Mouse (Mus musculus) thymus, adult 2 months (tissue): ENCODE data around the gene Mical1.

Experiments
- CTCF ChIP-seq: fragments of 200-500 bp; IDR thresholded peaks from 2 replicates; pipeline ENCODE4 v1.5.1; 2012; ENCODE audit warnings: mild to moderate bottlenecking, control low read depth, low read length, moderate library complexity, borderline replicate concordance; ENCODE audit not compliant: control insufficient read depth, poor library complexity, insufficient read depth; ENCODE audit errors: extremely low read depth
- POLR2A ChIP-seq: fragments of 200-500 bp; IDR thresholded peaks from 2 replicates; pipeline ENCODE4 v1.6.1; 2012; ENCODE audit warnings: mild to moderate bottlenecking, low read length, control low read depth, moderate library complexity; ENCODE audit not compliant: control insufficient read depth, poor library complexity, insufficient read depth; ENCODE audit errors: extremely low read depth

DNA sequence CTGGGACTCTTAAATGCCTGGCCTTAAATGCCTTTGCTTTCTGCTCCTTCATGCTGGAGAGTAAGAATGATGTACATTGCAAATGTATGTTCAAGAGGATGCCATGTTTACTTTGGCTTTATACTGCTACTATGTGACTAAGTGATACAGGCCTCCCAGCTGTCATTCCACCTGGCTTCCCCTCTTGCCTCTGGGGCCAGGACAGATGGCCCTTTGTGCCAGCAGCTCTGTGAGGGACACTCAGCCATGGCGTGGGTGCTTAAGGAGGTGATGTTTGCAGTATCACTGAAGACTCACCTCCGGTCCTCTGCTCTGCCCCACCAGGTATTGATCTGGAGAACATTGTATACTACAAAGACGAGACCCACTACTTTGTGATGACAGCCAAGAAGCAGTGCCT, 3.8 kb downstream of the Mical1 start:
- TF ChIP-seq POLR2A: no peak
- TF ChIP-seq CTCF: no peak
